Mouse (Mus musculus) lung, postnatal 4 days (tissue): ENCODE results near the gene Olfr350.

ENCODE experiments used
- DNase-seq, 2 experiments: peaks; one replicate each; pipeline ENCODE4 v3.0.0; 2021

Olfr350 gene

GRCm38 (mm10) chr2:36846010-36846409 is at the start of gene Olfr350:
TSS of gene Olfr350 (plus strand) at chr2:36846310.
- no peak for DNase-seq

DNA sequence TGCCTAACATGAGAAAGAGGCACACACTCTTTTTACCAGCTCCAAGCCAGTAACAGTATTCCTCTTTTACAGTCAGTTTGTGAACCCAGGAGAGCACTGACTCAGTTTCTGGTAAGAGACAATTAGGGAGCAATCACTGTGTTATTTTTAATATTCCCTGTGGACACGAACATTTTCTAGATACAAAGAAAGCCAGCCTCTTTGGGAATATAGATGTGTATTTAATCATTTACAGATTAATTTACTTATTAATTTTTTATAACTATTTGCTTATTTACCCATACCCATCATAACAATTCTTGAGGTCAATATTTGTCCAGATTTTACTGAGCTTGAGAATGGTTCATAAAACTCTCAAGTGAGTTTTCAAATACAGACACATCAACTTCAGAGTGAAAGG is 29.2 kb upstream of the Olfr350 start, which contains the start of gene Olfr3:
Gene Olfr3, minus strand, starts transcription at position 101 of the 400 bp plus-strand sequence.
- no peak for DNase-seq

DNA sequence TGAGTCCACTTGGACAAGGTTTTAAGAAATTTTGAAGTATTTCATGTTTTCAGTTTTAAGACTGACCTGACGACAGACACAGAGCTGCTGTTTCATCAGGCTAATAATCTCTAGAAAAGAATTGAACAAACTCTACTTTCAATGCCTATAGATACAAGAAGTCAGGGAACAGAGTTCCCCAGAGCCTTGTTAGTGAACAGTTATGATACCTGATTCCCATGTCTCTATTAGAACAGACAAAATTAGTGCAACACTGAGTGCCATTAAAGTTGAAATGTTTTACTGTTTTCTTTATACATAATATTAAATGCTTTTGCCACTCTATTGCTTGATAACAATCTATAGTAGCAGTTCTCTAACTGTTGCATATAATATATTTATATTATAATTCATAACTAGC is 16.4 kb downstream of the Olfr350 start, which contains the start of gene Olfr351:
Gene Olfr351, minus strand, starts transcription at position 101 of the 400 bp plus-strand sequence.
- no peak for DNase-seq

GRCm38 (mm10) chr2:36868160-36868559 is 22.1 kb downstream of the Olfr350 start, which contains the start of gene Olfr352:
TSS of gene Olfr352 (plus strand) at chr2:36868460.
- DNase-seq = no peak

DNA sequence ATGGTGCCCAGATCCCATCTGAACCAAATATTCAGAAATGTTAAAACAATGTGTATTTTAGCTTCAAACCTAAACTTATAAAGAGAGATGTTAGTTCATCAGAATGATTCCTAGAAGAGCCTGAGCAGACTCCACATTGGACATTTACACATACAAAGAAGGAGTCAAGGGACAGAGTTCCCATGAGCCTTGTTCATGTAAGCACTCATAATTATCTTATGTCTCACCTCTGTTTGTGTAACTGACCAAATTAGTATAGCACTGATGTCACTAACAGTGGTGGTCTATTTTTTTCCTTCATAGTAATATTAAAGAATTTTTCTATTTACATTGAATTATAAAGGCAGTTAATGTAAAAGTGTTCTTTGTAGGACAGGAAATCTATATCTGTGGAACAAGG is 46.7 kb downstream of the Olfr350 start, which contains the start of gene Olfr353:
Gene Olfr353, minus strand, starts transcription at position 101 of the 400 bp plus-strand sequence.
- DNase-seq = no peak

- DNase-seq = no peak
Measured at GRCm38 (mm10) chr2:36897114-36897513, 51.0 kb downstream of the Olfr350 start.
